ENCODE assay signal across 11 mouse cellular contexts in the genomic region with DNA sequence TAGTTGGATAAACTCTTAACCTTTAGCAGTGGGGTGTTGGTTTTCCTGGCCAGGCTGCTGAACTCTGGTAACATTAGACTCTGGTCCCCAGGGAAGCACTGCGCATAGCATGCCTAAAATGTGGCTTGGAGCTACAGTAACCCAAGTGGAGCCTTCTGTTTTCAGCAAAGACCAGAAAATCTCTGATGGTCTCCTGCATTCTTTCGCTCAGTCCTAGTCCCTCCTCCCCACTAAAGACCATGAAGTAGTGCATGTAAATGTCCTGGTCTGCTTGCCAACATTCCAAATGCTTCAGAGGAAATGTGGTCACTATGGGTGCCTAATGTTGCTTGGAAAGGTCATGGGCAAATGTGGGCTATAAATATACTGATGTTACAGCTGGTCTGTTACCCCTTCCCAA.
DNase-seq lines count a peak whose midpoint lies in the region; ATAC-seq and TF ChIP-seq lines count a peak whose summit lies in the region.
"Had no signal": no experiment of that assay in that cellular context is flagged by ENCODE, and none has a peak within 500 bp of the region (broad histone marks: within the 10 kb centered on the region; RNA-seq: fewer than 3 reads in every experiment).

No protein-coding gene starts in this region.

- no peak for ATAC-seq in hindbrain, embryonic 11.5 days (ENCODE audit: low FRiP score)
- 0 out of 2 replicates have a peak, but pooled peaks have one; percentile 52 for ATAC-seq in embryonic facial prominence, embryonic 13.5 days (ENCODE audit: insufficient number of reproducible peaks, insufficient read depth, low FRiP score, low TSS enrichment, low read depth)
- peak; percentile 30; the same call in 1 of the 2 replicates for ATAC-seq in heart, postnatal 0 days (ENCODE audit: insufficient read depth, low read depth)
- peak; percentile 82 for ATAC-seq in limb, embryonic 14.5 days (ENCODE audit: low FRiP score, low read depth)
- ATAC-seq in CD4-positive, CD25-positive, alpha-beta regulatory T cell, adult 4 months: no peak
- no peak for ATAC-seq in forebrain, embryonic 15.5 days (replicated peaks)
- ATAC-seq: hindbrain, embryonic 16.5 days had no signal

- no peaks in the 10 kb centered on the region for H3K4me1 ChIP-seq in hindbrain, embryonic 10.5 days (replicated peaks)
- H3K4me1 ChIP-seq in hindbrain, embryonic 11.5 days (replicated peaks; ENCODE audit: control insufficient read depth, insufficient read depth, low read length): no peaks in the 10 kb centered on the region
- H3K4me1 ChIP-seq in embryonic facial prominence, embryonic 13.5 days: no peaks in the 10 kb centered on the region
- H3K4me1 ChIP-seq in heart, postnatal 0 days (ENCODE audit: control insufficient read depth, insufficient read depth): peaks cover 10% of the 10 kb centered on the region; the same call in 1 of the 2 replicates
- no peaks in the 10 kb centered on the region for H3K4me1 ChIP-seq in limb, embryonic 14.5 days (ENCODE audit: control insufficient read depth, insufficient read depth, low read length)
- H3K4me1 ChIP-seq in forebrain, embryonic 15.5 days: no peaks in the 10 kb centered on the region

- no peak for TF ChIP-seq EP300 in heart, postnatal 0 days (IDR thresholded peaks at IDR 0.05; ENCODE audit: low read depth)

- no peaks in the 10 kb centered on the region for H3K27me3 ChIP-seq in hindbrain, embryonic 10.5 days (ENCODE audit: insufficient read depth, poor library complexity, severe bottlenecking)
- no peaks in the 10 kb centered on the region for H3K27me3 ChIP-seq in hindbrain, embryonic 11.5 days (ENCODE audit: control insufficient read depth, insufficient read depth, low read length)
- H3K27me3 ChIP-seq in embryonic facial prominence, embryonic 13.5 days: no peaks in the 10 kb centered on the region
- H3K27me3 ChIP-seq in heart, postnatal 0 days (ENCODE audit: control insufficient read depth, insufficient read depth, low read length): no peaks in the 10 kb centered on the region
- no peaks in the 10 kb centered on the region for H3K27me3 ChIP-seq in limb, embryonic 14.5 days (ENCODE audit: control insufficient read depth, insufficient read depth, low read length)
- no peaks in the 10 kb centered on the region for H3K27me3 ChIP-seq in forebrain, embryonic 15.5 days

- H3K4me2 ChIP-seq in hindbrain, embryonic 11.5 days (replicated peaks; ENCODE audit: low read depth, low read length): no peak overlapping the region
- H3K4me2 ChIP-seq in embryonic facial prominence, embryonic 13.5 days: no peak overlapping the region
- H3K4me2 ChIP-seq in heart, postnatal 0 days (ENCODE audit: low read depth, low read length): no peak overlapping the region
- H3K4me2 ChIP-seq in limb, embryonic 14.5 days (replicated peaks; ENCODE audit: low read depth, low read length, severe bottlenecking): no peak overlapping the region
- no peak overlapping the region for H3K4me2 ChIP-seq in forebrain, embryonic 15.5 days (replicated peaks)
- H3K4me2 ChIP-seq: liver, embryonic 11.5 days had no signal

- H3K36me3 ChIP-seq in hindbrain, embryonic 10.5 days: no peaks in the 10 kb centered on the region
- H3K36me3 ChIP-seq in hindbrain, embryonic 11.5 days (ENCODE audit: control insufficient read depth, insufficient read depth, low read length): no peaks in the 10 kb centered on the region
- H3K36me3 ChIP-seq in embryonic facial prominence, embryonic 13.5 days: no peaks in the 10 kb centered on the region
- H3K36me3 ChIP-seq in heart, postnatal 0 days (replicated peaks; ENCODE audit: control insufficient read depth, insufficient read depth, low read length): no peaks in the 10 kb centered on the region
- no peaks in the 10 kb centered on the region for H3K36me3 ChIP-seq in limb, embryonic 14.5 days (ENCODE audit: control insufficient read depth, insufficient read depth, low read length)
- H3K36me3 ChIP-seq in forebrain, embryonic 15.5 days: no peaks in the 10 kb centered on the region

- WGBS in hindbrain, embryonic 10.5 days: 63% methylated on average over 2 of the region's 2 CpGs
- WGBS in hindbrain, embryonic 11.5 days: 80% methylated on average over 2 of the region's 2 CpGs
- WGBS in embryonic facial prominence, embryonic 13.5 days: 52% methylated on average over 2 of the region's 2 CpGs
- WGBS in heart, postnatal 0 days: 75% methylated on average over 2 of the region's 2 CpGs
- 67% methylated on average over 2 of the region's 2 CpGs for WGBS in limb, embryonic 14.5 days
- WGBS in forebrain, embryonic 15.5 days: 95% methylated on average over 2 of the region's 2 CpGs

- no peak overlapping the region for H3K27ac ChIP-seq in hindbrain, embryonic 10.5 days
- no peak overlapping the region for H3K27ac ChIP-seq in hindbrain, embryonic 11.5 days (ENCODE audit: low read depth, low read length)
- no peak overlapping the region for H3K27ac ChIP-seq in embryonic facial prominence, embryonic 13.5 days
- no peak overlapping the region for H3K27ac ChIP-seq in heart, postnatal 0 days (ENCODE audit: low read depth)
- no peak overlapping the region for H3K27ac ChIP-seq in limb, embryonic 14.5 days (replicated peaks; ENCODE audit: low read depth, low read length)
- H3K27ac ChIP-seq in forebrain, embryonic 15.5 days (replicated peaks): no peak overlapping the region
- H3K27ac ChIP-seq: macrophage had no signal

- no peak for TF ChIP-seq CTCF in heart, postnatal 0 days (IDR thresholded peaks at IDR 0.05; ENCODE audit: low read depth)

- no peak for TF ChIP-seq POLR2A in limb, embryonic 14.5 days (IDR thresholded peaks at IDR 0.05; ENCODE audit: borderline replicate concordance, extremely low read depth, insufficient read depth, insufficient read length)

- H3K4me3 ChIP-seq in hindbrain, embryonic 10.5 days: no peak overlapping the region
- no peak overlapping the region for H3K4me3 ChIP-seq in hindbrain, embryonic 11.5 days (ENCODE audit: low read depth, low read length)
- H3K4me3 ChIP-seq in embryonic facial prominence, embryonic 13.5 days: no peak overlapping the region
- H3K4me3 ChIP-seq in heart, postnatal 0 days (ENCODE audit: low read depth, low read length): no peak overlapping the region
- no peak overlapping the region for H3K4me3 ChIP-seq in limb, embryonic 14.5 days (replicated peaks; ENCODE audit: low read length)
- no peak overlapping the region for H3K4me3 ChIP-seq in forebrain, embryonic 15.5 days

- DNase-seq in hindbrain, embryonic 10.5 days (ENCODE audit: low spot score): peak; percentile 3
- no peak for DNase-seq in hindbrain, embryonic 11.5 days (ENCODE audit: low spot score)
- no peak for DNase-seq in heart, postnatal 0 days (ENCODE audit: low spot score)
- peak; percentile 56 for DNase-seq in limb, embryonic 14.5 days (ENCODE audit: low spot score)
- no peak for DNase-seq in right cerebral cortex, adult 2 months (ENCODE audit: low spot score in 2 of 2)

- H3K9me3 ChIP-seq in hindbrain, embryonic 10.5 days: no peaks in the 10 kb centered on the region
- no peaks in the 10 kb centered on the region for H3K9me3 ChIP-seq in hindbrain, embryonic 11.5 days (ENCODE audit: control insufficient read depth, low read length)
- no peaks in the 10 kb centered on the region for H3K9me3 ChIP-seq in embryonic facial prominence, embryonic 13.5 days
- no peaks in the 10 kb centered on the region for H3K9me3 ChIP-seq in heart, postnatal 0 days (replicated peaks; ENCODE audit: control insufficient read depth, low read length)
- H3K9me3 ChIP-seq in limb, embryonic 14.5 days (ENCODE audit: control insufficient read depth, low read length): no peaks in the 10 kb centered on the region
- no peaks in the 10 kb centered on the region for H3K9me3 ChIP-seq in forebrain, embryonic 15.5 days

- no peak overlapping the region for H3K9ac ChIP-seq in hindbrain, embryonic 11.5 days (ENCODE audit: low read depth, low read length)
- H3K9ac ChIP-seq in embryonic facial prominence, embryonic 13.5 days: no peak overlapping the region
- H3K9ac ChIP-seq in heart, postnatal 0 days (replicated peaks; ENCODE audit: low read depth, low read length): no peak overlapping the region
- no peak overlapping the region for H3K9ac ChIP-seq in limb, embryonic 14.5 days (ENCODE audit: low read depth, low read length, severe bottlenecking)
- H3K9ac ChIP-seq in forebrain, embryonic 15.5 days (replicated peaks): no peak overlapping the region

Comparison
In these comparisons a context has a peak if more than half of its experiments do, and no peak if none do; other contexts are left out.
1. DNase-seq: peak in hindbrain, embryonic 10.5 days (single experiment) and limb, embryonic 14.5 days (single experiment); none in hindbrain, embryonic 11.5 days (single experiment), heart, postnatal 0 days (single experiment) and right cerebral cortex, adult 2 months (0 of 2).
2. ATAC-seq: peak in embryonic facial prominence, embryonic 13.5 days (single experiment), heart, postnatal 0 days (single experiment) and limb, embryonic 14.5 days (single experiment); none in hindbrain, embryonic 11.5 days (single experiment), CD4-positive, CD25-positive, alpha-beta regulatory T cell, adult 4 months (single experiment) and forebrain, embryonic 15.5 days (single experiment).